Mouse (Mus musculus) kidney, adult 10 weeks (tissue): ENCODE results near the gene Rdh7. TPM values are rescaled to one million over a fixed set of nuclear protein-coding genes. Genes with fewer than 3 reads are reported as not detected.

Source experiments
- polyA plus RNA-seq: library from polyadenylated mRNA; stranded (reverse); fragments of 350-450 nt; fragmentation: Illumina TruSeq; extraction: RNeasy Lipid Tissue Mini Kit (QIAGEN cat#74804); gene quantifications from one replicate; pipeline ENCODE4 v1.2.3, GENCODE M21; 2014; ENCODE audit warnings: low read depth, low replicate concordance

Gene Rdh7
- polyA plus RNA-seq, result not detected

DNA sequence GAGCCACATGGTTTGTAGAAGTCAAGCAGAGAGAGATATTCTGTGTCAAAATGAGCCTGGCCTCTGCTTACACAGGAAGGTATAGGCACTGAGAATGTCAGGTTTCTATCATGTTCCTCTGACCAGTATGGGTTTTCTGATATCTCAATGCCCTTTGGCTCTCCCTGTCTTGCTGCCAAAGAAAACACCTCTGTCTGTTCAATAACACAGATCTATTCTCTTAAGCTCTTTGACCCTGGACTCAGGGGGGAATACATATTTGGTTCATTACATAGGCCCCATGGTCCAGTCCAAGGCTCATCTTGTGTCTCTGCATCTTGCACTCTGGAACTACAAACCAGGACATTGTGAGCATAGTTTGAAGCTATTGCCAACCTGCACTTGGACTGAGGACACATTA lies at the start of gene Rdh7:
Gene Rdh7 (minus strand): TSS at position 213 of the 400 bp plus-strand sequence.

DNA sequence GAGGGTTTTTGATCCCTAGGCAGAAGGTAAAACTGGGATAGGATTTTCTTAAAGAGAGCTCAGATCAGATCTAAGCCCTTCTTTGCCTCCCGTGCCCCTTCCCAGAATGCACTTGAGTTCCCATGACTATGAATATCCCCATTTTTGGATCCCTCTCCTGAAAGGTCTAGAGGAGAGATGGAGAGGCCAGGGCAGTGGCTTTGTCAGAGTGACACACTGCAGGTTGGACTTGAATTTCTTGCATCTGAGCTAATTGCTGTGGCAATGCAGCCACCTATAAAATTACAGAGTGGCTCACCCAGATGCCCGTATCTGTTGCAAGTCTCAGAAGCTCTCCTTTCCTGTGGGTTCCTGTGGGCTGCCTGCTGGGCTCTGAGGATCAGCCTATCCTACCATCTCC lies 9.6 kb upstream of the Rdh7 start, which contains the start of gene Sdr9c7:
Gene Sdr9c7 (plus strand): TSS at position 301 of the 400 bp plus-strand sequence.

DNA sequence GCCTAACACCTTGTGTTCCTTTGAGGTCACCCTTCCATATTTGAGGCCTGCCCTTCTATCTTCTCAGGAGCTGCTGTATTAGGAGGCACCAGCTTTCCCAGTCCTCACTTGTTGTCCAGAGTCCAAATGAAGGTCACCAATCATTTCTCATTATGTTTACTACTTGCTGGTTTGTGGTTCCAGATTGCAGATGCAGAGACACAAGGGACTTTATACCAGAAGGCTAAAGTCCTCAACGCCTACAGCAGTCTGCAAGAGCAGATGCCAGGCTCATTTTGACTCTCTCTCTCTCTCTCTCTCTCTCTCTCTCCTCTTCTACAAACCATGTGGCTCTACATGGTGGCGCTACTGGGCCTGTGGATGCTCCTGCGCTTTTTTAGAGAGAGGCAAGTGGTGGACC lies 22.4 kb downstream of the Rdh7 start, which contains the start of gene Rdh16f2:
Gene Rdh16f2 (plus strand): TSS at position 243 of the 400 bp plus-strand sequence.

DNA sequence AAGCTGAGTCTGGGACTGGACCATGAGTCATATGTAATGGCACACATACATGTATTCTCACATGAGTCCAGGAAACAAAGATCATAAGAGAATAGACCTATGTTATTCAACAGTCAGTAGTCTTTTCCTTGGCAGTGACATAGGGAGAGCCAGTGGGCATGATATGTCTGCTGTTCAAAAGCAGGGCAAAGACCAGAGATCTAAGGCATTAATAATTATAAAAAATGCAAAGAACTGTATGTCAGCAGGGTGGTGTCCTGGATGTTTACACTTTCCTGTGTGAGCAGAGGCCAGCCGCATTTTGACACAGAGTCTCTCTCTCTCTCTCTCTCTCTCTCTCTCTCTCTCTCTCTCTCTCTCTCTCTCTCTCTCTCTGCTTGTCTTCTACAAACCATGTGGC lies 39.0 kb downstream of the Rdh7 start, which contains the start of gene Rdh19:
Gene Rdh19 (plus strand): TSS at position 301 of the 400 bp plus-strand sequence.

Other genes starting within 250 kb of the Rdh7 start
- gene Stat6, start 245.8 kb downstream of the Rdh7 start, polyA plus RNA-seq, result 22.0 TPM
- 5.9 TPM for gene Nemp1, start 221.9 kb downstream of the Rdh7 start, polyA plus RNA-seq
- 1.2 TPM for gene Nab2, start 220.2 kb downstream of the Rdh7 start, polyA plus RNA-seq
- not detected for gene Myo1a, start 183.6 kb downstream of the Rdh7 start, polyA plus RNA-seq
- not detected for gene Tac2, start 164.3 kb downstream of the Rdh7 start, polyA plus RNA-seq
- 2.1 TPM for gene Zbtb39, start 149.3 kb downstream of the Rdh7 start, polyA plus RNA-seq
- 0.61 TPM for gene Gpr182, start 137.1 kb downstream of the Rdh7 start, polyA plus RNA-seq
- gene Rdh1, start 129.1 kb downstream of the Rdh7 start, polyA plus RNA-seq, result 1.1 TPM
- not detected for gene Rdh16f1, start 129.0 kb downstream of the Rdh7 start, polyA plus RNA-seq
- 3.0 TPM for gene Rdh9, start 112.4 kb downstream of the Rdh7 start, polyA plus RNA-seq
- 190 TPM for gene Rdh16, start 87.7 kb downstream of the Rdh7 start, polyA plus RNA-seq
- 2.4 TPM for gene Rdh19, start 38.9 kb downstream of the Rdh7 start, polyA plus RNA-seq
- 144 TPM for gene Rdh16f2, start 22.3 kb downstream of the Rdh7 start, polyA plus RNA-seq
- 0.16 TPM for gene Sdr9c7, start 9.7 kb upstream of the Rdh7 start, polyA plus RNA-seq
- not detected for gene Hsd17b6, start 118.8 kb upstream of the Rdh7 start, polyA plus RNA-seq
- gene Prim1, start 126.4 kb upstream of the Rdh7 start, polyA plus RNA-seq, result 22.8 TPM
- gene Naca, start 146.8 kb upstream of the Rdh7 start, polyA plus RNA-seq, result 1,133 TPM
- gene Ptges3, start 170.1 kb upstream of the Rdh7 start, polyA plus RNA-seq, result 395 TPM
- gene Atp5b, start 194.5 kb upstream of the Rdh7 start, polyA plus RNA-seq, result 1,708 TPM
- gene Baz2a, start 202.8 kb upstream of the Rdh7 start, polyA plus RNA-seq, result 9.3 TPM